In the genomic region with DNA sequence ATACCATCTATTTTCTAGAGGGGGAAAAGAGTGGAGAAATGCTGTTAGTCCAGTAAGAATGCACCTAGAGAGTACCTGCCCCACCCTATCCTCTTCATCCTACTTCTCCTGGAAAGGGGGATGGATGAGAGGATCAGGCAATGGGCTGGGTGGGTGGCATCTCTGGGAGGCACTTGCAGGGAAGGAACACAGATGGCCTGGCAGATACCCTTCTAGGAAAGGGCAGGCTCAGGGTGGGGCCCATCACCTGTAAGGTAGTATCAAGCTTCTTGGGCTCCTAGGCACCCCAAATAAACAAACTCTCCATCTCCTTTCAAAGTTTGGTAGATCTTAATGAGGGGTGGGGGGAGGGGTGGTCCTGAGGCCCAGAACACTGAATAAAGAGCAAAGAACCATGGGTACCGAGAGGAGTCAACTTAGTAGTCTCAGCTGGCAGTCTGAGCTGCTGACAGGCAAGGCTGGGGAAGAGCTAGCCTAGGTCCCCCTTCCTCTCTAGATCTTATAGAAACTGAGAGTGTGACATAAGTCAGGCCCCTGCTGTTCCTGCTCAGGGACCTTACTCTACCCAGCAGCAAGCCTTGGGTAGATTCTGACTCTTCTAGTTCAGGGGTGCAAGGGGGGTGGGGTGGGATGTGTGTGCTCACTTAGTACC, we compare ENCODE assay signal across 11 mouse cellular contexts. TPM values are rescaled to one million over a fixed set of nuclear protein-coding genes. Genes with fewer than 3 reads are reported as not detected.
A peak's percentile ranks its signal among the peaks of the same experiment; 100 is the strongest.
DNase-seq lines count a peak whose midpoint lies in the region; ATAC-seq and TF ChIP-seq lines count a peak whose summit lies in the region.
"Had no signal": no experiment of that assay in that cellular context is flagged by ENCODE, and none has a peak within 500 bp of the region (broad histone marks: within the 10 kb centered on the region; RNA-seq: fewer than 3 reads in every experiment).

No protein-coding gene starts in this region.

- peaks cover 9% of the 10 kb centered on the region for H3K79me2 ChIP-seq in MEL (ENCODE audit: control insufficient read depth, insufficient read depth, low read length, poor library complexity)

- no peak overlapping the region for H3K27ac ChIP-seq in heart, embryonic 16.5 days (ENCODE audit: low read length)
- peak overlapping the region; percentile 39; the same call in 1 of the 2 replicates for H3K27ac ChIP-seq in MEL (ENCODE audit: control insufficient read depth, low read depth, low read length)
- no peak overlapping the region for H3K27ac ChIP-seq in embryonic facial prominence, embryonic 15.5 days (replicated peaks)
- H3K27ac ChIP-seq in liver, embryonic 12.5 days = peak overlapping the region; percentile 96
- H3K27ac ChIP-seq: forebrain, embryonic 15.5 days had no signal

- no peak overlapping the region for H3K4me3 ChIP-seq in heart, embryonic 16.5 days (ENCODE audit: low read length)
- no peak overlapping the region for H3K4me3 ChIP-seq in MEL (ENCODE audit: control insufficient read depth in 1 of 2, insufficient read depth in 1 of 2, low read depth in 2 of 2, low read length in 2 of 2)
- H3K4me3 ChIP-seq in embryonic facial prominence, embryonic 15.5 days (replicated peaks) = 0 out of 2 replicates have a peak overlapping the region, but pooled peaks have one; percentile 72
- peak overlapping the region; percentile 79 for H3K4me3 ChIP-seq in liver, embryonic 12.5 days
- H3K4me3 ChIP-seq: forebrain, embryonic 15.5 days had no signal

- no peak for TF ChIP-seq CTCF in MEL (IDR thresholded peaks at IDR 0.05 in 2 of 3, conservative IDR thresholded peaks at IDR 0.05 in 1 of 3; ENCODE audit: control insufficient read depth in 1 of 3, insufficient read depth in 1 of 3, low read depth in 2 of 3, low read length in 3 of 3, poor library complexity in 1 of 3, severe bottlenecking in 1 of 3)

- no peak for TF ChIP-seq RAD21 in MEL (IDR thresholded peaks at IDR 0.05; ENCODE audit: low read depth, low read length)

- no peaks in the 10 kb centered on the region for H3K27me3 ChIP-seq in heart, embryonic 16.5 days (ENCODE audit: control insufficient read depth, insufficient read depth, low read length)
- H3K27me3 ChIP-seq in MEL (ENCODE audit: control insufficient read depth in 1 of 2, insufficient read depth in 2 of 2, low read length in 2 of 2) = no peaks in the 10 kb centered on the region
- H3K27me3 ChIP-seq in embryonic facial prominence, embryonic 15.5 days = no peaks in the 10 kb centered on the region
- H3K27me3 ChIP-seq in liver, embryonic 12.5 days (replicated peaks) = no peaks in the 10 kb centered on the region
- H3K27me3 ChIP-seq: forebrain, embryonic 15.5 days had no signal

- no peak overlapping the region for H3K9ac ChIP-seq in heart, embryonic 16.5 days (ENCODE audit: low read length)
- no peak overlapping the region for H3K9ac ChIP-seq in MEL (ENCODE audit: control insufficient read depth, low read depth, low read length, poor library complexity, severe bottlenecking)
- no peak overlapping the region for H3K9ac ChIP-seq in embryonic facial prominence, embryonic 15.5 days
- peak overlapping the region; percentile 90 for H3K9ac ChIP-seq in liver, embryonic 12.5 days
- H3K9ac ChIP-seq: forebrain, embryonic 15.5 days had no signal

- no peaks in the 10 kb centered on the region for H3K9me3 ChIP-seq in heart, embryonic 16.5 days (replicated peaks; ENCODE audit: control insufficient read depth, low read length)
- no peaks in the 10 kb centered on the region for H3K9me3 ChIP-seq in MEL (replicated peaks; ENCODE audit: insufficient read depth, low read length)
- H3K9me3 ChIP-seq in embryonic facial prominence, embryonic 15.5 days (replicated peaks) = no peaks in the 10 kb centered on the region
- no peaks in the 10 kb centered on the region for H3K9me3 ChIP-seq in liver, embryonic 12.5 days (replicated peaks)
- H3K9me3 ChIP-seq: forebrain, embryonic 15.5 days had no signal

- 68% methylated on average over 1 of the region's 1 CpGs for WGBS in heart, embryonic 16.5 days
- 56% methylated on average over 1 of the region's 1 CpGs for WGBS in embryonic facial prominence, embryonic 15.5 days
- WGBS in liver, embryonic 12.5 days (ENCODE audit: insufficient replicate concordance) = 59% methylated on average over 1 of the region's 1 CpGs

- intact Hi-C loops in heart, postnatal 36 days (cut with DNase I) = no loop called here

- TF ChIP-seq POLR2A in MEL (IDR thresholded peaks at IDR 0.05; ENCODE audit: control insufficient read depth in 1 of 2, insufficient read depth in 1 of 2, low read depth in 1 of 2, low read length in 2 of 2, poor library complexity in 1 of 2) = no peak

- H3K36me3 ChIP-seq in heart, embryonic 16.5 days (ENCODE audit: control insufficient read depth, insufficient read depth) = no peaks in the 10 kb centered on the region
- peaks cover 0 to 37% of the 10 kb centered on the region in 2 experiments; a peak in 2 of 4 replicates for H3K36me3 ChIP-seq in MEL (ENCODE audit: control insufficient read depth in 1 of 2, insufficient read depth in 2 of 2, low read length in 2 of 2)
- H3K36me3 ChIP-seq in embryonic facial prominence, embryonic 15.5 days = no peaks in the 10 kb centered on the region
- peaks cover 46% of the 10 kb centered on the region for H3K36me3 ChIP-seq in liver, embryonic 12.5 days
- H3K36me3 ChIP-seq: forebrain, embryonic 15.5 days had no signal

- ATAC-seq in heart, embryonic 16.5 days (replicated peaks; ENCODE audit: extremely low read depth, insufficient read depth, low FRiP score) = no peak
- no peak for ATAC-seq in embryonic facial prominence, embryonic 15.5 days (ENCODE audit: insufficient number of reproducible peaks, low FRiP score, low TSS enrichment, low read depth)
- ATAC-seq in liver, embryonic 12.5 days = peak; percentile 62
- no peak for ATAC-seq in activated CD4-positive, CD25-positive, alpha-beta regulatory T cell, adult 4 months
- ATAC-seq: forebrain, embryonic 15.5 days had no signal

- H3K4me1 ChIP-seq in heart, embryonic 16.5 days (ENCODE audit: control insufficient read depth, insufficient read depth, low read length) = peaks cover 24% of the 10 kb centered on the region
- H3K4me1 ChIP-seq in MEL (ENCODE audit: control insufficient read depth in 1 of 2, insufficient read depth in 2 of 2, low read length in 2 of 2) = peaks cover 22 to 47% of the 10 kb centered on the region in 2 experiments
- peaks cover 63% of the 10 kb centered on the region for H3K4me1 ChIP-seq in embryonic facial prominence, embryonic 15.5 days
- peaks cover 84% of the 10 kb centered on the region for H3K4me1 ChIP-seq in liver, embryonic 12.5 days

- peak overlapping the region; percentile 94; the same call in 1 of the 2 replicates for H3K4me2 ChIP-seq in heart, embryonic 16.5 days (ENCODE audit: low read depth, low read length)
- peak overlapping the region; percentile 86 for H3K4me2 ChIP-seq in embryonic facial prominence, embryonic 15.5 days (replicated peaks)
- H3K4me2 ChIP-seq in liver, embryonic 12.5 days = peak overlapping the region; percentile 82
- H3K4me2 ChIP-seq: forebrain, embryonic 15.5 days had no signal

- no peak for TF ChIP-seq EP300 in MEL (IDR thresholded peaks at IDR 0.05; ENCODE audit: low read depth in 1 of 2, low read length in 2 of 2)

- no peak for DNase-seq in heart, postnatal 36 days
- DNase-seq in MEL (ENCODE audit: low read depth, low spot score) = no peak
- no peak for DNase-seq in adrenal gland, adult (ENCODE audit: inconsistent age in 2 of 2, low spot score in 1 of 2)
- DNase-seq in cerebellum, postnatal 10 days = no peak
- DNase-seq: cerebellum, postnatal 14 days; layer of hippocampus, adult 9-11 months had no signal

TF ChIP-seq in MEL, 35 proteins besides CTCF, POLR2A, EP300 and RAD21:
- TF ChIP-seq UBTF (IDR thresholded peaks at IDR 0.05; ENCODE audit: borderline replicate concordance, insufficient read depth, low read depth, low read length) (no peak), MYB (IDR thresholded peaks at IDR 0.05; ENCODE audit: low read depth, low read length) (no peak), MAX (IDR thresholded peaks at IDR 0.05; ENCODE audit: low read length) (no peak)
TF ChIP-seq in MEL: peak in this region for 0.

RNA-seq across cellular contexts. Expression of gene Atp2b4, which starts 3.4 kb away (rescaled TPM):
- polyA plus RNA-seq in heart, embryonic 16.5 days (2015; fragmentation: Nextera tagmentation; extraction: Ambion mirVana) = 10.3 and 11.0 TPM in 2 replicates
- 10 to 100 TPM; 19.5 to 23.7 TPM for total RNA-seq in heart, postnatal 36 days (2021)
- 21.1 and 22.9 TPM in 2 replicates for total RNA-seq in MEL (2012; rRNA removed)
- 10 to 100 TPM in 1 of 2 experiments, not detected in 1; 18.8 TPM for polyA plus RNA-seq in MEL (2012; ENCODE audit: insufficient read depth in 1 of 2, insufficient read length in 2 of 2, low read depth in 1 of 2, low replicate concordance in 2 of 2, missing spikeins in 1 of 2)
- polyA plus RNA-seq in embryonic facial prominence, embryonic 15.5 days (2015; fragmentation: Nextera tagmentation; extraction: Ambion mirVana) = 22.3 and 24.4 TPM in 2 replicates
- polyA plus RNA-seq in liver, embryonic 12.5 days (2016; fragmentation: Nextera tagmentation; extraction: Ambion mirVana) = 34.1 and 37.6 TPM in 2 replicates
- 10 to 100 TPM; 17.8 to 19.0 TPM for polyA plus RNA-seq in activated CD4-positive, CD25-positive, alpha-beta regulatory T cell, adult 4 months (2017; shearing (Covaris generic))

Comparison
In these comparisons a context has a peak if more than half of its experiments do, and no peak if none do; other contexts are left out.
1. H3K27ac ChIP-seq: peak in MEL (single experiment) and liver, embryonic 12.5 days (single experiment); none in heart, embryonic 16.5 days (single experiment) and embryonic facial prominence, embryonic 15.5 days (single experiment).
2. H3K4me3 ChIP-seq: peak in embryonic facial prominence, embryonic 15.5 days (single experiment) and liver, embryonic 12.5 days (single experiment); none in heart, embryonic 16.5 days (single experiment) and MEL (0 of 2).
3. Peak in every context shown above with its lines, with median percentiles within 50 percentile points of each other: H3K4me2 ChIP-seq.